Mouse (Mus musculus): ENCODE results near the gene Arid4a. TPM values are rescaled to one million over a fixed set of nuclear protein-coding genes. Genes with fewer than 3 reads are reported as not detected.

Arid4a gene
- total and polyA plus RNA-seq, 3 experiments = 6.7 to 13.0 TPM; not detected in 1

- H3K36me3 ChIP-seq (ENCODE audit: control insufficient read depth in 1 of 2, insufficient read depth in 2 of 2, low read length in 2 of 2) = peaks cover 0 to 17% of the 10 kb centered on the region in 2 experiments
Observed at GRCm38 (mm10) chr12:71123286-71123685, 107.5 kb downstream of the Arid4a start.

GRCm38 (mm10) chr12:71135581-71135980 is 119.8 kb downstream of the Arid4a start:
- TF ChIP-seq MAFK (IDR thresholded peaks at IDR 0.05; ENCODE audit: borderline replicate concordance, low read depth, low read length) = no peak
- peaks cover 0 to 7% of the 10 kb centered on the region in 2 experiments; a peak in 2 of 4 replicates for H3K4me1 ChIP-seq (ENCODE audit: control insufficient read depth in 1 of 2, insufficient read depth in 2 of 2, low read length in 2 of 2)
- H3K27ac ChIP-seq (ENCODE audit: control insufficient read depth, low read depth, low read length) = no peak overlapping the region
- H3K4me3 ChIP-seq (ENCODE audit: control insufficient read depth in 1 of 2, insufficient read depth in 1 of 2, low read depth in 2 of 2, low read length in 2 of 2) = peak overlapping the region; percentile 70 to 81
- H3K36me3 ChIP-seq (ENCODE audit: control insufficient read depth in 1 of 2, insufficient read depth in 2 of 2, low read length in 2 of 2) = peaks cover 5 to 21% of the 10 kb centered on the region in 2 experiments
- H3K79me2 ChIP-seq (ENCODE audit: control insufficient read depth, insufficient read depth, low read length, poor library complexity) = peaks cover 39% of the 10 kb centered on the region
- no peaks in the 10 kb centered on the region for H3K27me3 ChIP-seq (ENCODE audit: control insufficient read depth in 1 of 2, insufficient read depth in 2 of 2, low read length in 2 of 2)
- peak; percentile 52 for DNase-seq (ENCODE audit: low read depth, low spot score)
- no peaks in the 10 kb centered on the region for H3K9me3 ChIP-seq (replicated peaks; ENCODE audit: insufficient read depth, low read length)
- peak overlapping the region; percentile 87 for H3K9ac ChIP-seq (ENCODE audit: control insufficient read depth, low read depth, low read length, poor library complexity, severe bottlenecking)

More at GRCm38 (mm10) chr12:71123286-71123685, 107.5 kb downstream of the Arid4a start:
- Histone ChIP-seq H3K4me1 (ENCODE audit: control insufficient read depth in 1 of 2, insufficient read depth in 2 of 2, low read length in 2 of 2) (no peaks in the 10 kb centered on the region), H3K9me3 (replicated peaks; ENCODE audit: insufficient read depth, low read length) (no peaks in the 10 kb centered on the region), H3K27ac (ENCODE audit: control insufficient read depth, low read depth, low read length) (no peak overlapping the region), H3K27me3 (ENCODE audit: control insufficient read depth in 1 of 2, insufficient read depth in 2 of 2, low read length in 2 of 2) (no peaks in the 10 kb centered on the region), H3K79me2 (ENCODE audit: control insufficient read depth, insufficient read depth, low read length, poor library complexity) (0 out of 2 replicates have a peak, but pooled peaks cover 5% of the 10 kb centered on the region), H3K9ac (ENCODE audit: control insufficient read depth, low read depth, low read length, poor library complexity, severe bottlenecking) (no peak overlapping the region), H3K4me3 (ENCODE audit: control insufficient read depth in 1 of 2, insufficient read depth in 1 of 2, low read depth in 2 of 2, low read length in 2 of 2) (no peak overlapping the region)
- no peak for DNase-seq (ENCODE audit: low read depth, low spot score)
- TF ChIP-seq ZKSCAN1 (IDR thresholded peaks at IDR 0.05; ENCODE audit: low read depth, low read length) = no peak
- TF ChIP-seq RCOR1 (IDR thresholded peaks at IDR 0.05; ENCODE audit: low read depth, low read length) = no peak
- TF ChIP-seq CHD1 (IDR thresholded peaks at IDR 0.05; ENCODE audit: low read depth, low read length) = no peak
- no peak for TF ChIP-seq MEF2A (IDR thresholded peaks at IDR 0.05; ENCODE audit: extremely low read depth, insufficient replicate concordance, low read depth, low read length, poor library complexity, severe bottlenecking)
- no peak for TF ChIP-seq RAD21 (IDR thresholded peaks at IDR 0.05; ENCODE audit: low read depth, low read length)
- TF ChIP-seq MAFK (IDR thresholded peaks at IDR 0.05; ENCODE audit: borderline replicate concordance, low read depth, low read length) = no peak
- TF ChIP-seq CHD2 (IDR thresholded peaks at IDR 0.05; ENCODE audit: low read length) = no peak

GRCm38 (mm10) chr12:71136130-71136973 is 120.6 kb downstream of the Arid4a start, which contains the start of the genes Timm9 and 2700049A03Rik:
TSS of gene Timm9 (minus strand) at chr12:71136684.
TSS of gene 2700049A03Rik (plus strand) at chr12:71136848.
- peaks cover 35% of the 10 kb centered on the region for H3K79me2 ChIP-seq (ENCODE audit: control insufficient read depth, insufficient read depth, low read length, poor library complexity)
- H3K4me3 ChIP-seq (ENCODE audit: control insufficient read depth in 1 of 2, insufficient read depth in 1 of 2, low read depth in 2 of 2, low read length in 2 of 2) = peak within 1 kb of the TSS; percentile 70 to 81
- H3K4me1 ChIP-seq (ENCODE audit: control insufficient read depth in 1 of 2, insufficient read depth in 2 of 2, low read length in 2 of 2) = peaks cover 0 to 7% of the 10 kb centered on the region in 2 experiments; a peak in 2 of 4 replicates
- H3K36me3 ChIP-seq (ENCODE audit: control insufficient read depth in 1 of 2, insufficient read depth in 2 of 2, low read length in 2 of 2) = peaks cover 5 to 21% of the 10 kb centered on the region in 2 experiments
- no peaks in the 10 kb centered on the region for H3K9me3 ChIP-seq (replicated peaks; ENCODE audit: insufficient read depth, low read length)
- H3K27me3 ChIP-seq (ENCODE audit: control insufficient read depth in 1 of 2, insufficient read depth in 2 of 2, low read length in 2 of 2) = no peaks in the 10 kb centered on the region
- peak within 1 kb of the TSS; percentile 99 for H3K27ac ChIP-seq (ENCODE audit: control insufficient read depth, low read depth, low read length)
- peak within 1 kb of the TSS; percentile 96 for H3K9ac ChIP-seq (ENCODE audit: control insufficient read depth, low read depth, low read length, poor library complexity, severe bottlenecking)
- peak; percentile 92 for DNase-seq (ENCODE audit: low read depth, low spot score)
- TF ChIP-seq CTCF (IDR thresholded peaks at IDR 0.05 in 2 of 3, conservative IDR thresholded peaks at IDR 0.05 in 1 of 3; ENCODE audit: control insufficient read depth in 1 of 3, insufficient read depth in 1 of 3, low read depth in 2 of 3, low read length in 3 of 3, poor library complexity in 1 of 3, severe bottlenecking in 1 of 3) = no peak
- TF ChIP-seq NELFE (IDR thresholded peaks at IDR 0.05; ENCODE audit: low read depth, low read length) = peak; percentile 89
- TF ChIP-seq UBTF (IDR thresholded peaks at IDR 0.05; ENCODE audit: borderline replicate concordance, insufficient read depth, low read depth, low read length) = peak; percentile 50; the same call in 1 of the 2 replicates
- TF ChIP-seq MEF2A (IDR thresholded peaks at IDR 0.05; ENCODE audit: extremely low read depth, insufficient replicate concordance, low read depth, low read length, poor library complexity, severe bottlenecking) = no peak
- peak; percentile 100 for TF ChIP-seq MYC (IDR thresholded peaks at IDR 0.05; ENCODE audit: low read depth, low read length)
- peak; percentile 100 for TF ChIP-seq MXI1 (IDR thresholded peaks at IDR 0.05; ENCODE audit: low read depth, low read length)
- peak; percentile 92 for TF ChIP-seq SIN3A (IDR thresholded peaks at IDR 0.05; ENCODE audit: low read length)
- TF ChIP-seq MAX (IDR thresholded peaks at IDR 0.05; ENCODE audit: low read length) = peak; percentile 100
- TF ChIP-seq ZMIZ1 (IDR thresholded peaks at IDR 0.05; ENCODE audit: low read depth, low read length) = peak; percentile 62; the same call in 1 of the 2 replicates
- no peak for TF ChIP-seq GABPA (IDR thresholded peaks at IDR 0.05; ENCODE audit: low read depth, low read length)
- peak; percentile 93; the same call in 1 of the 2 replicates for TF ChIP-seq MYB (IDR thresholded peaks at IDR 0.05; ENCODE audit: low read depth, low read length)
- peak; percentile 98 for TF ChIP-seq ZC3H11A (IDR thresholded peaks at IDR 0.05; ENCODE audit: low read depth, low read length)
- no peak for TF ChIP-seq ETS1 (IDR thresholded peaks at IDR 0.05; ENCODE audit: low read depth, low read length)
- no peak for TF ChIP-seq MAFK (IDR thresholded peaks at IDR 0.05; ENCODE audit: borderline replicate concordance, low read depth, low read length)
- peak; percentile 67 to 74; a peak in 2 of 4 replicates for TF ChIP-seq POLR2A (IDR thresholded peaks at IDR 0.05; ENCODE audit: control insufficient read depth in 1 of 2, insufficient read depth in 1 of 2, low read depth in 1 of 2, low read length in 2 of 2, poor library complexity in 1 of 2)
- TF ChIP-seq RCOR1 (IDR thresholded peaks at IDR 0.05; ENCODE audit: low read depth, low read length) = no peak
- TF ChIP-seq POLR2AphosphoS2 (IDR thresholded peaks at IDR 0.05; ENCODE audit: low read length) = peak; percentile 83
- TF ChIP-seq RAD21 (IDR thresholded peaks at IDR 0.05; ENCODE audit: low read depth, low read length) = no peak
- no peak; a peak in 1 of 4 replicates for TF ChIP-seq EP300 (IDR thresholded peaks at IDR 0.05; ENCODE audit: low read depth in 1 of 2, low read length in 2 of 2)
